Mouse (Mus musculus): ENCODE results near the gene BC051019. TPM values are rescaled to one million over a fixed set of nuclear protein-coding genes. Genes with fewer than 3 reads are reported as not detected.

Gene BC051019
- total and polyA plus RNA-seq, 2 experiments, result not detected

DNA sequence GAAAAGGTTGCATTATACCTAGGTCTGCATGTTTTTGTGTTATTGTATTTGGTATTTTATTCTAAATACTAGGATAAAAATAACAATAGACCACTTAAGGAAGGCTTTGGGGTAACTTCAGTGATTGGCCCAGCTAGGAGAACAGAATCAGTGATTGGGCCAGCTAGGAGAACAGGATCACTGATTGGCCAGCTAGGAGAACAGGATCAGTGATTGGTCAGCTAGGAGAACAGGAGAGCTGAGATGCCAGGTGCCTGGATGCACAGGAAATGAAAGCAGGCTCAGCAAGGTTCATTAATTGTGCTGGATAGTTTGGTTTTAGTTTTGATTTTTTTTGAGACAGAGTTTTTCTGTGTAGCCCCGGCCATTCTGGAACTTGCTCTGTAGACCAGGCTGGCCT, 42.8 kb downstream of the BC051019 start:
- Histone ChIP-seq H3K36me3 (ENCODE audit: control insufficient read depth, insufficient read depth, low read length) (no peaks in the 10 kb centered on the region), H3K4me3 (ENCODE audit: insufficient read depth, low read depth, low read length) (no peak overlapping the region), H3K4me1 (ENCODE audit: control insufficient read depth, insufficient read depth, low read length) (no peaks in the 10 kb centered on the region; the same call in 1 of the 2 replicates), H3K27ac (replicated peaks; ENCODE audit: insufficient read depth, low read depth, low read length) (no peak overlapping the region), H3K9ac (ENCODE audit: low read depth, low read length) (no peak overlapping the region), H3K79me2 (ENCODE audit: control insufficient read depth, insufficient read depth, low read length) (no peaks in the 10 kb centered on the region), H3K27me3 (ENCODE audit: control insufficient read depth, insufficient read depth, low read length) (no peaks in the 10 kb centered on the region)
- TF ChIP-seq CTCF (IDR thresholded peaks at IDR 0.05; ENCODE audit: low read depth, low read length), result no peak
- TF ChIP-seq POLR2A (IDR thresholded peaks at IDR 0.05; ENCODE audit: extremely low read depth, insufficient read depth, low read length), result no peak
- DNase-seq (ENCODE audit: extremely low read depth, low read depth, low spot score), result no peak
- 91% methylated on average over 1 of the region's 1 CpGs for whole genome bisulfite sequencing

DNA sequence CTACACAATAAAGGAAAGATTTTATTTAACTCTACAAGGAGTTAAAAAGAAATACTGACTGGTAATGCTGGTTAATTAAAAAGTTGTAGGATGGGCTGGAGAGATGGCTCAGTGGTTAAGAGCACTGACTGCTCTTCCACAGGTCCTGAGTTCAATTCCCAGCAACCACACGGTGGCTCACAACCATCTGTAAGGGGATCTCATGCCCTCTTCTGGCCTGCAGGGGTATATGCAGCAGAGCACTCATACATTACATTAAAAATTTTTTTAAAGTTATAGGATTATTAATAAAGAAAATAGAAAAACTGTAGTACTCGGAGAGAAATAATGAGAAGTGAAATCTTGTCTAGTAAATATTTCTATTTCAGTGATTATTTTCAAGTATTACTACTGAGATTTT, 43.4 kb downstream of the BC051019 start:
- DNase-seq (ENCODE audit: extremely low read depth, low read depth, low spot score), result no peak
- H3K36me3 ChIP-seq (ENCODE audit: control insufficient read depth, insufficient read depth, low read length), result no peaks in the 10 kb centered on the region
- no peak overlapping the region for H3K4me3 ChIP-seq (ENCODE audit: insufficient read depth, low read depth, low read length)
- no peak overlapping the region for H3K27ac ChIP-seq (replicated peaks; ENCODE audit: insufficient read depth, low read depth, low read length)
- TF ChIP-seq POLR2A (IDR thresholded peaks at IDR 0.05; ENCODE audit: extremely low read depth, insufficient read depth, low read length) (no peak), CTCF (IDR thresholded peaks at IDR 0.05; ENCODE audit: low read depth, low read length) (no peak)
- WGBS, result 91% methylated on average over 2 of the region's 2 CpGs
- H3K27me3 ChIP-seq (ENCODE audit: control insufficient read depth, insufficient read depth, low read length), result no peaks in the 10 kb centered on the region
- H3K4me1 ChIP-seq (ENCODE audit: control insufficient read depth, insufficient read depth, low read length), result no peaks in the 10 kb centered on the region; the same call in 1 of the 2 replicates
- no peaks in the 10 kb centered on the region for H3K79me2 ChIP-seq (ENCODE audit: control insufficient read depth, insufficient read depth, low read length)
- H3K9ac ChIP-seq (ENCODE audit: low read depth, low read length), result no peak overlapping the region

DNA sequence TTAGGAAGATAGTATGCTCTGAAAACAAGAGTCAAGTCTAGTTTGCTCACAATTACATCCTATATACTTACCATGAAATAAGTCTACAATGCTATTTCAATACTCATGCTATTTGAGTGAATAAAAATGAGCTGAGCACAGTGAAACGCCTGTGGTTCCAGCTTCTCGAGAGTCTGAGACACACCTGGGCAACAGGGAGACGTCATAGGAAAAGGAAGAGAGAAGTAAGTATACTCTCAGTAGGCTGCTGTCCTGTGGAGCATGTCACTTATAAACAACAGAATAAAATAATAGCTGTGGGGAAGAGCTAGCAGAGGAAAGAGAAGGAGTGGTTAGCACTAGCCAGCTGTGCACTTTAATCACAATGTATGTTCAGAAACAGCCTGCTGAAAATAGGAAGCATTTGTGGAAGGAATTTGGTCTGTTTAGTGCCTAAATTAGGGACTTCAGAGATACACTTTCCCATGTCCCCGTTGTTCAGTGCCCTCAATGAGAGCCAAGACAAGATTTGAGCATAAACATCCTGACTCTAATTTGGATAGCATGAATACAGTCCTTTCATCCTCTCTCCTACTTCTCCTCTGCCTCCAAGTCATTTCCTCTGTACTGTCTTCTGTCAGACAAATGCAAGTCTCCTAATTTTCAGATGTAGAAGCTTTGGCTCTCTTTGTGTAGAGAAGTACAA, 48.6 kb downstream of the BC051019 start:
- no peak overlapping the region for H3K4me3 ChIP-seq (ENCODE audit: insufficient read depth, low read depth, low read length)
- TF ChIP-seq POLR2A (IDR thresholded peaks at IDR 0.05; ENCODE audit: extremely low read depth, insufficient read depth, low read length) (no peak), CTCF (IDR thresholded peaks at IDR 0.05; ENCODE audit: low read depth, low read length) (no peak)
- H3K9ac ChIP-seq (ENCODE audit: low read depth, low read length), result no peak overlapping the region
- H3K27ac ChIP-seq (replicated peaks; ENCODE audit: insufficient read depth, low read depth, low read length), result peak overlapping the region; percentile 38; the same call in 1 of the 2 replicates
- no peaks in the 10 kb centered on the region for H3K79me2 ChIP-seq (ENCODE audit: control insufficient read depth, insufficient read depth, low read length)
- no peaks in the 10 kb centered on the region for H3K4me1 ChIP-seq (ENCODE audit: control insufficient read depth, insufficient read depth, low read length)
- no peaks in the 10 kb centered on the region for H3K36me3 ChIP-seq (ENCODE audit: control insufficient read depth, insufficient read depth, low read length)
- 75% methylated on average over 4 of the region's 4 CpGs for WGBS
- H3K27me3 ChIP-seq (ENCODE audit: control insufficient read depth, insufficient read depth, low read length), result no peaks in the 10 kb centered on the region
- peak; percentile 52 for DNase-seq (ENCODE audit: extremely low read depth, low read depth, low spot score)

DNA sequence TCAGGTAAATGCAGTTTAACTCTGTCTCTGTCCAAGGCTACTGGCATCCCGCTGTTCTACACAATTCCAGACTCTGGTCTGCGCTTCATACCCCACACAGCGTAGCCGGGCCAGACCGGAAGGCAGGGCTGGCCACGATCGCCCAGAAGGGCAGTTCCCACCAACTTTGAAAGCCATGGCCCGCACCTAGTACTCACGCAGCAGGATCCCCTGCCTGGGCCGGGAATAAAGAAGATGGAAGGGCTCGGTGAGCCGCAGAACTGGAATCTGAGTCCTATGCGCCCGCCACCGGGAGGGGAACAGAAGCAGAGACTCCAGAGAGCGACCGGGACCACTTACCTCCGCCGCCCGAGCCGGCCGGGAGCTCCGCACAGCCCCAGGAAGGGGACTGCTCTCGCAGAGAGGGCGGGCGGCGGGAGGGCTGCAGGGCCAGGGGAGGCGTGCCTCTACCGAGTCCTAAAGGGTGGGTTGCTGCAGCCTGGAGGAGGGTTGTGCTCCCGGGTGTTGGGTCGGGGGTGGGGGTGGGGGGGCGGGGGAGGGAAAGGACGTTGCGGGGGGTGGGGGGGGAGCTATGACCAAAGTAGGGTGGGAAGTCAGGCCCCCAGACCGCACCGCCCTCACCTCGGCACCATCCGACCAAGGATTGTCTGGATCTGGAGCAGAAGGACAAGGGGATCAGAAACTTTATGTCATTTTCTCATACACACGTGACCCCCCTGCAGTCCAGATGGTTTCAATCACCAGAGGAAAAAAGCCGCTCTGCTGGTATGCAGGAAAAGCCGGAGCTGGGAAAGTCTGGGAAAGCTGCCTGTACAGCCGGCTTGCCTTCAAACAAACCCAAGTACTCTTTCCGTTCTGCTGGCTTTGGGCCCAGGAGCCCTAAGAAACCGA, 51.8 kb downstream of the BC051019 start:
- peak; percentile 59 for DNase-seq (ENCODE audit: extremely low read depth, low read depth, low spot score)
- H3K27me3 ChIP-seq (ENCODE audit: control insufficient read depth, insufficient read depth, low read length), result no peaks in the 10 kb centered on the region
- peak overlapping the region; percentile 69 for H3K4me3 ChIP-seq (ENCODE audit: insufficient read depth, low read depth, low read length)
- H3K27ac ChIP-seq (replicated peaks; ENCODE audit: insufficient read depth, low read depth, low read length), result peak overlapping the region; percentile 47; the same call in 1 of the 2 replicates
- no peaks in the 10 kb centered on the region for H3K79me2 ChIP-seq (ENCODE audit: control insufficient read depth, insufficient read depth, low read length)
- H3K9ac ChIP-seq (ENCODE audit: low read depth, low read length), result peak overlapping the region; percentile 76
- WGBS, result 3% methylated on average over 39 of the region's 44 CpGs
- no peaks in the 10 kb centered on the region for H3K36me3 ChIP-seq (ENCODE audit: control insufficient read depth, insufficient read depth, low read length)
- TF ChIP-seq POLR2A (IDR thresholded peaks at IDR 0.05; ENCODE audit: extremely low read depth, insufficient read depth, low read length) (no peak), CTCF (IDR thresholded peaks at IDR 0.05; ENCODE audit: low read depth, low read length) (no peak)
- H3K4me1 ChIP-seq (ENCODE audit: control insufficient read depth, insufficient read depth, low read length), result no peaks in the 10 kb centered on the region

DNA sequence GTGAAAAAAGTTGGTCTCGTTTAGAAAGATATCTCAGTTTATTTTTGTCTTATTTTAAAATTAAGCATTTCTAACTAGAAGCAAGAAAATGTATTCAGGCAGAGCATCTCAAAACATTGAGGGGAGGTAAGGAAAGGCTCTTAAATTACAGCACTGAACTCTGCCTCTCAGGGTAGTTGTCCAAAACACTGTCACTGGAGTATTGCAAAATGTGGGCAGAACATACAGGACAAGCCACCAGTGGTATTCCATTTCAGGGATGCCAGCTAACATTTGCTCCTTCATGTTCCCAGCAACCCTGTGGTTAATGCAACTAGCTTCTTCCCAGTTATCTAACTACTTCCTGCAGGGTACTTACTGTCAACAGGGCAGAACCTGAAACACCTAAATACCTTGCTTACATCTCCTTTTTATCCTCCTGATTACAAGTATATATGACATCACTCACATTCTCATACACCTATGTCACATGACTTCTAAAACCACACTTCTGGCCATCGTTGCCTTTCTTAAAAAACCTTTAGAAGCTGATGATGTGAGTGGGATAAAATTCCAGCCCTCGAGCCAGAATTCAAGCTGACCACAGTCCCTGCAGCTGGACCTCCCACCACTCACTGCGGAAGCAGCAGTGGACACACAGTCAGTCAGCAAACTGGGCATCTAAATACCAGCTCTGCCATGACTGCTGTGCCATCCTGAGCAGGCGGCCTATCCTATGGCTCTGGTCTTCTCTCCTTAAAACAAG, 54.1 kb downstream of the BC051019 start:
- TF ChIP-seq CTCF (IDR thresholded peaks at IDR 0.05; ENCODE audit: low read depth, low read length), result no peak
- TF ChIP-seq POLR2A (IDR thresholded peaks at IDR 0.05; ENCODE audit: extremely low read depth, insufficient read depth, low read length), result no peak
- WGBS, result 88% methylated on average over 5 of the region's 5 CpGs
- 0 out of 2 replicates have a peak overlapping the region, but pooled peaks have one; percentile 11 for H3K4me3 ChIP-seq (ENCODE audit: insufficient read depth, low read depth, low read length)

More for the DNA sequence above, 54.1 kb downstream of the BC051019 start:
- no peaks in the 10 kb centered on the region for H3K4me1 ChIP-seq (ENCODE audit: control insufficient read depth, insufficient read depth, low read length)
- no peak overlapping the region for H3K9ac ChIP-seq (ENCODE audit: low read depth, low read length)
- no peaks in the 10 kb centered on the region for H3K79me2 ChIP-seq (ENCODE audit: control insufficient read depth, insufficient read depth, low read length)
- no peaks in the 10 kb centered on the region for H3K27me3 ChIP-seq (ENCODE audit: control insufficient read depth, insufficient read depth, low read length)
- H3K36me3 ChIP-seq (ENCODE audit: control insufficient read depth, insufficient read depth, low read length), result no peaks in the 10 kb centered on the region
- no peak overlapping the region for H3K27ac ChIP-seq (replicated peaks; ENCODE audit: insufficient read depth, low read depth, low read length)
- peak; percentile 14 for DNase-seq (ENCODE audit: extremely low read depth, low read depth, low spot score)
